Mouse (Mus musculus) lung, adult 18-20 months (tissue): ENCODE measurements at regions not wholly inside any gene's neighbourhood (a gene's known extent, or its start where the extent isn't known, plus 50 kb on each side); places are given as distances from the start of the nearest gene placed in this dataset.

Experiments used
- DNase-seq, 2 experiments: peaks; one replicate each; pipeline ENCODE4 v3.0.0; 2022; ENCODE audit warnings: mixed read lengths in 2 of 2

DNA sequence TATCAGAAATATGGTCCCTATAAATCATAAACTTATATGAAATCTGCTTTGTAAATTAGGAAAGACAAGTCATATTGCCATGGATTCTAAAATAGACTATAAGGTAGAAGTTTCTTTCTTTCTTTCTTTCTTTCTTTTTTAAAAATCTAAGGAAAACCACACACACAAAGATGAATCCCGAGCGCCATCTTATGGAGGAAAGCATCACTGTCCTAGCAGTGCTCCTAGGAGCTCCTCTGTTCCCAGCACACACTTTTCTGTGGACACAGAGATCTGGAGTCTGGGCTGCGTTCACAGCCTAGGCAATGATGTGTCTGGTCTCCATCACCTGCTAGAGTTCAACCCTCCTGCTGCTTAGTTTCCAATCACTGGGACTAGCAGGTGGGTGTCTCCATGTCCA, 65.2 kb upstream of the Slc22a22 start:
- DNase-seq, result no peak

- no peak for DNase-seq
Observed at GRCm38 (mm10) chr15:57535514-57535913, 58.1 kb upstream of the Slc22a22 start.
